Mouse (Mus musculus) stomach, postnatal 0 days (tissue): ENCODE data around the gene Ssc4d. TPM values are rescaled to one million over a fixed set of nuclear protein-coding genes. Genes with fewer than 3 reads are reported as not detected.

Experiments used
- ATAC-seq: fragments of 200-750 bp; cut with Nextera tagmentation; 2 replicates; pipeline ENCODE4 v1.8.0; 2017; ENCODE audit not compliant: low FRiP score, low TSS enrichment
- DNase-seq: peaks from one replicate; pipeline ENCODE4 v3.0.0-alpha.2; 2016; ENCODE audit warnings: low spot score
- H3K27ac ChIP-seq: fragments of 300-500 bp; sonication (generic); replicated peaks from 2 replicates; pipeline ENCODE4 v1.5.1; 2014; ENCODE audit warnings: mild to moderate bottlenecking, control low read depth
- H3K27me3 ChIP-seq: fragments of 300-500 bp; sonication (generic); 2 replicates; pipeline ENCODE4 v1.6.1; 2014; ENCODE audit warnings: low read length; ENCODE audit not compliant: control insufficient read depth, insufficient read depth
- H3K36me3 ChIP-seq: fragments of 300-500 bp; sonication (generic); 2 replicates; pipeline ENCODE4 v1.6.1; 2014; ENCODE audit warnings: low read length, mixed read lengths; ENCODE audit not compliant: control insufficient read depth, insufficient read depth
- H3K4me1 ChIP-seq: fragments of 300-500 bp; sonication (generic); replicated peaks from 2 replicates; pipeline ENCODE4 v1.6.1; 2014; ENCODE audit warnings: antibody characterized with exemption; ENCODE audit not compliant: control insufficient read depth, insufficient read depth
- H3K4me2 ChIP-seq: fragments of 300-500 bp; sonication (generic); replicated peaks from 2 replicates; pipeline ENCODE4 v1.6.1; 2014; ENCODE audit warnings: low read depth, mild to moderate bottlenecking, control low read depth, moderate library complexity
- H3K4me3 ChIP-seq: fragments of 300-500 bp; sonication (generic); 2 replicates; pipeline ENCODE4 v1.5.1; 2014; ENCODE audit warnings: low read depth, low read length, control low read depth
- H3K9ac ChIP-seq: fragments of 300-500 bp; sonication (generic); 2 replicates; pipeline ENCODE4 v1.6.1; 2014; ENCODE audit warnings: mild to moderate bottlenecking, low read length, control low read depth, mixed read lengths
- H3K9me3 ChIP-seq: fragments of 300-500 bp; sonication (generic); 2 replicates; pipeline ENCODE4 v1.6.1; 2016; ENCODE audit warnings: low read length; ENCODE audit not compliant: control insufficient read depth
- CTCF ChIP-seq: IDR thresholded peaks from 2 replicates; pipeline ENCODE4 v1.5.1; 2016; ENCODE audit warnings: antibody characterized with exemption, low read depth, mild to moderate bottlenecking, moderate library complexity
- EP300 ChIP-seq: optimal IDR thresholded peaks from 2 replicates; pipeline ENCODE3; 2016; ENCODE audit warnings: antibody characterized with exemption
- WGBS: fragments of 180-500 bp; shearing (Covaris S2); extraction: QIAGEN DNeasy Blood & Tissue Kit; methylation state at CpG from one replicate; pipeline ENCODE4 v1.1.7; 2014; 5-methylcytosine and 5-hydroxymethylcytosine counted together
- polyA plus RNA-seq: library from polyadenylated mRNA; unstranded; fragments of >200 nt; fragmentation: Nextera tagmentation; extraction: Ambion mirVana; gene quantifications from 2 replicates; pipeline ENCODE4 v1.2.1, GENCODE M21; 2015

Ssc4d gene
- polyA plus RNA-seq, 1 experiment from 2014 or later: 2.2 TPM

GRCm38 (mm10) chr5:135933900-135934441, 40.4 kb downstream of the Ssc4d start:
- peak; percentile 76 for ATAC-seq
- no peaks in the 10 kb centered on the region for H3K9me3 ChIP-seq
- DNase-seq: peak; percentile 61
- peak overlapping the region; percentile 84 for H3K9ac ChIP-seq
- H3K4me3 ChIP-seq: peak overlapping the region; percentile 93
- peaks cover 4% of the 10 kb centered on the region; the same call in 1 of the 2 replicates for H3K36me3 ChIP-seq
- 0% methylated on average over 31 of the region's 35 CpGs for WGBS
- H3K4me1 ChIP-seq: 0 out of 2 replicates have a peak, but pooled peaks cover 2% of the 10 kb centered on the region
- peak overlapping the region; percentile 62 for H3K4me2 ChIP-seq
- no peaks in the 10 kb centered on the region for H3K27me3 ChIP-seq
- peak overlapping the region; percentile 99 for H3K27ac ChIP-seq
- TF ChIP-seq CTCF (no peak), EP300 (no peak)

DNA sequence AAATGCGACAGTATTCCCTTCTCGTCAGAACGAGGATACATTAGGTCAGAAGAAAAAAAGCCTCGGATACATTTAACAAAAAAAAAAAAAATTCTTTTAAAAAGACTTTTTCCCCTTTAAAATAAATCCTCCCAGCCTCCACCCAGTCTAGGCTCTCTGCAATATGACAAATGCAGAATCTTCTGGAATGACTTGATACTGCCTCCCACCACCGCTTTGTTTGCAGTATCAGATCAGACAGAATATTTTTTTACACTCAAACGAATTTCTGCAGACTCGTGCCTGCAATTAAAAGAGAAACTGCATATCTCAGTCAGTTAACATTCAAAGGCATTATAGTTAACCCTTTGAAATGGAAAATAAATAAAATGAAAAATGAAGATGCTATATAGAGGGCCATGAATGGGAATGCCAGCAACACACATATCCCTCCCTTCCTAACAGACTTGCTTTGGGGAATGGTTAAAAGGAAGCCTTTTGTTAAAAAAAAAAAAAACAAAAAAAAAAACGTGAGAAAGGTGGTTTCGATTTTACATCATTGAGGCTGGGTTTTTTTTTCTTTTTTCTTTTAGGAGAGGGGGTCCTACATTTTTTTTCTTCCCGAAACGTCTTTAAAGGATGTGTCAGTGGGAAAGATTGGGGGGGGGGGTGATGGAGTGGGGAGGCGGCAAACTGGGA, 41.0 kb downstream of the Ssc4d start:
- H3K27ac ChIP-seq: peak overlapping the region; percentile 99
- no peaks in the 10 kb centered on the region for H3K27me3 ChIP-seq
- peak overlapping the region; percentile 84 for H3K9ac ChIP-seq
- WGBS: 4% methylated on average over 11 of the region's 12 CpGs
- DNase-seq: no peak
- no peaks in the 10 kb centered on the region for H3K9me3 ChIP-seq
- H3K4me2 ChIP-seq: peak overlapping the region; percentile 62
- ATAC-seq: no peak
- 0 out of 2 replicates have a peak, but pooled peaks cover 2% of the 10 kb centered on the region for H3K4me1 ChIP-seq
- no peak for TF ChIP-seq EP300
- TF ChIP-seq CTCF: no peak
- peak overlapping the region; percentile 93 for H3K4me3 ChIP-seq
- peaks cover 4% of the 10 kb centered on the region; the same call in 1 of the 2 replicates for H3K36me3 ChIP-seq

DNA sequence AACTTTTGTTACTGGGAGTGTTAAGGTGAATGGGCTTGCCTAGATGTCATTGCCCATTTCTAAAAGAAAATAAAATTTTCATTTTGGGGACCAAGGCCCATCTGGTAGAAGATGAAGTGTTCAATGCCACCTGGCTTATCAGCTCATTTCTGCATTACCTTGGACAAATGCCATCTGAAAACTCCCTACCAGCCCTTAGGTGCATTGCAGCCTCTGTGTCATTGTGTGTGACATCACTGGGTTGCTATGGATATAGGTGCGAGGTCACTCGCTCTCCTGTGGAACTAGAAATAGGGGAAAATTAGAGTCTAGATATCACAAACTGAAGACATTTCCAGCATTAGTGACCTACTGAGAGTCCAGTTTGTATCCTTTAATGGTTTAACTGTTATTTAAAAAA, 42.0 kb downstream of the Ssc4d start:
- H3K4me2 ChIP-seq: no peak overlapping the region
- peaks cover 4% of the 10 kb centered on the region; the same call in 1 of the 2 replicates for H3K36me3 ChIP-seq
- H3K4me3 ChIP-seq: no peak overlapping the region
- 77% methylated on average over 2 of the region's 2 CpGs for WGBS
- ATAC-seq: no peak
- H3K4me1 ChIP-seq: 0 out of 2 replicates have a peak, but pooled peaks cover 2% of the 10 kb centered on the region
- TF ChIP-seq CTCF (no peak), EP300 (no peak)
- no peak overlapping the region for H3K9ac ChIP-seq
- DNase-seq: peak; percentile 45
- H3K27me3 ChIP-seq: no peaks in the 10 kb centered on the region
- H3K9me3 ChIP-seq: no peaks in the 10 kb centered on the region
- no peak overlapping the region for H3K27ac ChIP-seq

GRCm38 (mm10) chr5:135931526-135931925, 42.8 kb downstream of the Ssc4d start:
- DNase-seq (no peak), ATAC-seq (no peak)
- peaks cover 4% of the 10 kb centered on the region; the same call in 1 of the 2 replicates for H3K36me3 ChIP-seq
- no peaks in the 10 kb centered on the region for H3K9me3 ChIP-seq
- no peaks in the 10 kb centered on the region for H3K27me3 ChIP-seq
- 0 out of 2 replicates have a peak, but pooled peaks cover 2% of the 10 kb centered on the region for H3K4me1 ChIP-seq
- WGBS: 85% methylated on average over 9 of the region's 9 CpGs
- H3K27ac ChIP-seq: no peak overlapping the region
- H3K9ac ChIP-seq: no peak overlapping the region
- no peak overlapping the region for H3K4me3 ChIP-seq
- H3K4me2 ChIP-seq: no peak overlapping the region
- no peak for TF ChIP-seq EP300
- TF ChIP-seq CTCF: no peak

- Histone ChIP-seq H3K4me3 (no peak overlapping the region), H3K27ac (no peak overlapping the region), H3K4me1 (0 out of 2 replicates have a peak, but pooled peaks cover 2% of the 10 kb centered on the region), H3K9me3 (no peaks in the 10 kb centered on the region), H3K9ac (no peak overlapping the region), H3K4me2 (no peak overlapping the region), H3K36me3 (peaks cover 4% of the 10 kb centered on the region; the same call in 1 of the 2 replicates), H3K27me3 (no peaks in the 10 kb centered on the region)
- no peak for ATAC-seq
- WGBS: 69% methylated on average over 6 of the region's 6 CpGs
- no peak for DNase-seq
- TF ChIP-seq EP300: no peak
- no peak for TF ChIP-seq CTCF
Observed at GRCm38 (mm10) chr5:135929685-135930424, 44.5 kb downstream of the Ssc4d start.
